Mouse (Mus musculus): ENCODE results near the gene Gm21988. TPM values are rescaled to one million over a fixed set of nuclear protein-coding genes. Genes with fewer than 3 reads are reported as not detected.

Gene Gm21988
- total RNA-seq, 2 experiments from 2014 or later, result 5.9 to 7.3 TPM

DNA sequence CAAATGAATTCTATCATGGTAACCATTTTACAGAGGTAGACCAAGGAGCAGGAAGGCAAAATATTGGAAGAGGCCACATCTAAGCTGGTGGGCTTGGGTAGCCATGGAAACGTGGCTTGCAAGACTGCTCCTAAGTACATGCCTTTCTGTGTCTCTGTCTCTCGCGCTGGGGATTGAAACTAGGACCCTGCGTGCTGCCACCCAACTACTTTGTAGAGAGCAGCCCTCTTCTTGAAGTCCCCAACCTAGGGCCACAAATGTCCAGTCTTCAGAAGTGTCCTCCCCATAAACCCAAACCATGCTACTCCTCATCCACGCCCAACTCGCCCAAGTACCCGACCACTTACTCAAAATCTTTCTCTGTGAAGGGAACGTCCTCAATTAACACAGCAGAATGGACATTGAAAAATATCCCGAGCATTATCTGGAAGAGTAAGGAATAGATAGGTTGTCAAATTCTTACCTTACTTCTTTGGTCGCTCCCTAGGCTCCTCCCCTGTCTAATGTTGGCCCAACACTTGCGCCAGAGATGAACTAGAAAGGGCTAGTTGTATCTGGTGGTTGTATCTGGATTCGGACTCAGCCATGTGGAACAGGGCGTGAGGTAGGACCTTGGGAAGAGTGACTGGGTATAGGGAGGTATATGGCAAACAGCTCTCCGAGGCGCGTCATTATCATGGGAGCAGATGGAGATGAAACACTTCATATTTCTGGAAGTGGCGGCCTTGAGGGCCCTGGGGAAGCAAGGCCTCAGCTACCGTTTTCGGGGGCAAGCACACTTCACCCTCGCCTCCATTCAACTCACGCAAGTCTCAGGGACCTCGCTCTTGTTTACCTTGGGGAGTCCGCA is 814 bp downstream of the Gm21988 start:
- intact Hi-C loops (cut with DNase I), result no loop called here
- no peak for DNase-seq (ENCODE audit: low spot score in 2 of 2)

DNA sequence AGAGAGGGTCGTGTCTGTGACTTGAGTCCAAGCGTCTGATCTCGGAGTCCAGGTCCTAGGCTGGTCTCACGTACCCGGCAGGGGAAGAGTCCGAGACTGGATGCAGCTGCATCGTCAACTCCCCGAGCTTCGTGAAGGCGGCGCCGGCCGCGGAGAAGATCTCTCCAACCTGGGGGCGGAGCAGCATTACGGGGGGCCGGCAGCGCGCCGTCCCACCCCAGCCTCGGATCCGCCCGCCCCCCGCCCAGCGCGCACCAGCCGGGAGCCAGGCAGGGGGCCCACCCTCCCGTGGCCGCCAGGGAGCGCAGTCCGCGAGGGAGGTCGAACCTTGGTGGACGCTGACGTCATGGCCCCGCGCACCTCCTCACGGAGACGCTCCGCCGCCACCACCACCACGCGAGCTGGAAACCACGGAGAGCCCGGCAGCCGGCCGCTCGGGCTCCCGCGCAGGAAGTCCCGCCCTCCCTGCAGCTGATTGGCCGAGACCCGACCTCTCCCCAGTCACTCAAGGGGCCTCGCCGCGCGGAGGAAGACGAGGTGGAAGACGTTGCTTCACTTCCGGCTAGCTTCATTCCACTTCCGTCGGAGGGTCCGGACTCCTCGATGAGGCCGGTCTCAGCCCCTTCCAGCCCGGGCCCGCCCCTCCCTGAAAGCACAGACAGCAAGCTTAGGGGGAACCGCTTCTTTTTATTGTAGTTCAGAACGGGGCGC is 2.0 kb downstream of the Gm21988 start, which contains the start of gene 0610010K14Rik:
TSS of gene 0610010K14Rik (minus strand) at position 458 of the 711 bp plus-strand sequence.
- DNase-seq (ENCODE audit: low spot score in 2 of 2), result peak; percentile 98
- intact Hi-C loops (cut with DNase I), result no loop called here

- no peak for DNase-seq (ENCODE audit: low spot score in 2 of 2)
- intact Hi-C loops (cut with DNase I), result no loop called here
Measured at GRCm38 (mm10) chr11:70236717-70237116, 2.9 kb downstream of the Gm21988 start.

DNA sequence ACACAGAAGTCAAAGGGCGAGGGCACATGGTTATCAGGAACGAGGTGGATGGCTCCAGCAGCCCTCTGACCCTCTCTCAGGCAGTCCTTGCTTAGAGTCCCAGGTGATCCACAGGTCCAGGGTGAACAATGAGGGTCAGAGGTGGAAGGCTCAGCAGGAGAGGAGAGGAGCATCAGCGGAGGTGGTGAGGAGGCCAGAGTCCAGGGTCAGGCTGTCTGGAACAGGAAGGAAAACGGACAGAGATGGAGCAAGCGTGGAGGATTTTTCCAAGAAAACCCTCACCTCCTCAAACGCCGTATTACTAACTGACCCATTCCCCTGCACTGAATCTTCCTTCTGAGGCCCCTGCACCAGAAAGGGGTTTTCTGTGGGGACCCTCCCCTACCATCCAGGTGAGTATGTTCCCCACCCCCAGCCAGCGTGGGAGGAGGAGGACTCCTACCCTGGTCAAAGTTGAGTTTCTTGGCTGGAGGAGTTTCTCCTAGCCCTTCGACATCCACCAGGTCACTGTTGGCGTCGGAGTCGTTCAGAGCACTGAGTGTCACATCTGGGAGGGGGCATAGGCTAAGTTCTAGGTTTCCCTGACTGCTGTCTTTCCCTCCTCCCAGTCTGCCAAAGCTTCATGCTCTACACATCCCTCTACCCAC is 4.3 kb downstream of the Gm21988 start:
- intact Hi-C loops (cut with DNase I), result no loop called here
- DNase-seq (ENCODE audit: low spot score in 2 of 2), result no peak

- DNase-seq (ENCODE audit: low spot score in 2 of 2), result no peak
- intact Hi-C loops (cut with DNase I), result no loop called here
Measured at GRCm38 (mm10) chr11:70234497-70234896, 5.1 kb downstream of the Gm21988 start.

- intact Hi-C loops (cut with DNase I), result no loop called here
Measured at GRCm38 (mm10) chr11:70234037-70234436, 5.6 kb downstream of the Gm21988 start.

DNA sequence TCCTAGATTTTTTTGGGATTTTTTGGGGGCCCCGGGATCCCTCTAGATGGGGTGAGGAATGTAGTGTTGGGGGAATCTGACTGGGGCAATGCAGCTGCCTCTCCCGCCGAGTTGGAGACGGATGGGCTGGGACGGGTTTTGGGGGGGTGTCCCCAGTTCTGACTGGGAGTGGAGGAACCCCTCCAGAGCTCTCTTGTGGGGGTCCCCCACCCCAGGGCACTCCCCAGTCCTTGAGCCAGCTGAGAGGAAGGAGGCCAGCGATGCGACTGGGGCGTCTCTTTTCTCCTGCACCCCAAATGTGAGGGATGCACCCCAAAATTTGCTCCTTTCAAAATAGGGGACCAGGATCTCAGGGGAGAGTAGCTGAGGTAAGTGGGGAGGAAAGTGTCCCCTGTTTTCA is 6.6 kb downstream of the Gm21988 start:
- intact Hi-C loops (cut with DNase I), result no loop called here
- DNase-seq (ENCODE audit: low spot score in 2 of 2), result no peak

More at GRCm38 (mm10) chr11:70234037-70234436, 5.6 kb downstream of the Gm21988 start:
- DNase-seq (ENCODE audit: low spot score in 2 of 2), result no peak

DNA sequence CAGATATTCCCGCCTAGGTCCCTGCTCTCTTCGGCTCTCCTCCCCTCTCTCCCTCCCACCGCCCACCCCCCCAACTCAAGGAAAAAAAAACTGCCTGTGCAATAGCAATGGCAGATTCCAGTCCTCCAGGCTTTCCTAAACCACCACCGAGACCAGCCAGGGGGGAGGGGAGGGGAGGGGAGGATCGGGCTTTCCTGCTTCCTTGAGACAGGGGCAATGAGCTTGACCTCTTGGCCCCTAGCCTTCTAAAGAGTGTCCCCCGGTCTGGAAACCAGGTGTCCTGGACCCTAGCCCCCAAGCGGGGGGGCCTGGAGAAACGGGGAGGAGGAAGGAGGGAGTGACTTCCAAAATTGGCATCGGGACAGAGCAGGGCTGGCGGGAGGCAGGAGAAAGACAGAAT is 7.1 kb downstream of the Gm21988 start:
- no peak for DNase-seq (ENCODE audit: low spot score in 2 of 2)
- intact Hi-C loops (cut with DNase I), result no loop called here

DNA sequence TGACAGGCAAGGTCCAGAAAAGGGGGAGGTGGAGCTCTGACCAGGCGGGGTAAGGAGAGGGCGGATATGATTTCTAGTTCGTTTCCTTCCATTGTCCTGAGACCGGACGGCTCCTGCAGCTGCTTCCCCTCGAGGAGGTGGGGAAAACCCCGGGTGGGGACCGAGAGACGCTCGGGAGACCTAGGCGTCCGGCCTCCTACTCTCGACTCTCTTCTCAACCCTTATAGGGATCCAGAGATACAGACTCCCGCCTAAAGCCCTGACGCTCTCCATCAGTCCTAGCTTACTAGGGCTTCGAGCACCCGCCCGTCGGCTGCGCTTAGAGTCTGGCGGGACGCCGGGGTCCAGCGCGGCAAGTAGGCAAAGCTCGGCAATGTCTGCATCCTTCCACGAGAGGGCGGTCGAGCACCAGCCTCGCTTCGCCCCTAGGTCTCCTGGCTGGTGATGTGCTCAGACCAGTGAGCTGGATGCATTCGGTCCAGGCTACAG is 9.3 kb downstream of the Gm21988 start:
- intact Hi-C loops (cut with DNase I), result no loop called here
- peak; percentile 63 to 83 for DNase-seq (ENCODE audit: low spot score in 2 of 2)

DNA sequence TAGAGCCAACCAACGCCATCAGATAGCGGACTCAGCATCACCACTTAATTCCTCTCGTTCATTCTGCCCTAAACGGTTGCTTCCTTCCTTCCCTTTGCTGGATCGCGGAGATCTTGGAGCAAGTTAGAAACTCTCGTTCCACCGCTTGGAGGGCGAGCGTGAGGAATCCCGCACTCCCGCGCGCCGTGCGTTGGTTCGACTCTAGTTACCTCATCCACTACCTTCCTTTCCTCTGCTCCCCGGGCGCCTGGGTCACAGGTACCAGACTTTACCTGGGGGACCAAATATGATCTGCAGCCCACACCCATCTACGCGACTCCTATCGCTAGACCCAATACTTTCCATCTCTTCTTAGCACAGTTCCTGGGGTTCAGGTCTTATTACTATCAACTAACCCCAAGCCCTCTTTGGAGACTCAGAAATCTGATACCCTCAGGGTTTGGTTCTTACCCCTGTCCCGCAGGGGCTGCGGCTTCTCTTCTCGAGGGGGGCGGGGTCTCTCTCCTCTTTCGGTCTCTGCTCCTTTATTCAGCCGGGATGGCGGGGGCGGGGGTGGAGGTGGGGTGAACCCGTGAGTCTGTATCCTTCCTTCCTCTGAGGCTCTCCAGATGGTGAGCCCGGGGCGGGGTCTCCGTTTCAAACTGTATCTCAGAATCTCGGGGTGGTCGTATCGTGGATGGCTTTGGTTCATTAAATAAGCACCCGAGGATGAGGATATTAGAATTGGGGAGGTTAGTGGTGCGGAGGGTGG is 10.2 kb downstream of the Gm21988 start, which contains the start of gene Bcl6b:
TSS of gene Bcl6b (minus strand) at position 539 of the 751 bp plus-strand sequence.
- intact Hi-C loops (cut with DNase I), result no loop called here
- DNase-seq (ENCODE audit: low spot score in 2 of 2), result no peak

GRCm38 (mm10) chr11:70228828-70229227 is 10.8 kb downstream of the Gm21988 start:
- DNase-seq (ENCODE audit: low spot score in 2 of 2), result peak; percentile 82 to 84
- intact Hi-C loops (cut with DNase I), result no loop called here

DNA sequence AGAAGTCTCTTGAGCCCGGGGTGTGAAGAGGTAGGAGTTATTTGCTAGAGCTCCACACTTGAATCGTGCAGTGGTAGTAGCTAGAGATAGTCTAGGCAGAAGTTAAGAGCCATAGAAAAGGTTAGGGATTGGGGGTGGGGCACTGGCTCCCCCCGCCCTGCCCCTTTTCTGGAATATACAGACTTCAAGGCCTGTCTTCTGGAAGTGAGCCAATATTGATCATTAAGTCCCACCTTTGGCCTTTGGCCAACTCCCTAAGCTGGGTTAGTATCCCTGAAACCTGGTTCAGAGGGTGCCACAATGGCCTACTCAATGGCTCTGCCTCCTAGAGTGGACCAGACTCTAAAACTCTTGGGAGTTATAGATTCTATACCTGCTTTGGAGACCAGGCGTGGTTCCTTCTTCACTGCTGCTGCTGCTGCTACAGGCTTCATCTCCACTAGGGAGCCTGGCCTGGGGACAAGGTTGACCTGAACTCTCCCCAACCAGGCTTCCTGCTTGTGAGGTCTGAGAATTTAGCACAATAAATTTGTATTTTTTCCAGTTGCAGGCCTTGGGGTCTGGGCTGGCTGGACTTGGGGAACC is 11.9 kb downstream of the Gm21988 start:
- intact Hi-C loops (cut with DNase I), result no loop called here
- DNase-seq (ENCODE audit: low spot score in 2 of 2), result no peak

- intact Hi-C loops (cut with DNase I), result no loop called here
- DNase-seq (ENCODE audit: low spot score in 2 of 2), result peak; percentile 59 to 71
Measured at GRCm38 (mm10) chr11:70227126-70227525, 12.5 kb downstream of the Gm21988 start.

DNA sequence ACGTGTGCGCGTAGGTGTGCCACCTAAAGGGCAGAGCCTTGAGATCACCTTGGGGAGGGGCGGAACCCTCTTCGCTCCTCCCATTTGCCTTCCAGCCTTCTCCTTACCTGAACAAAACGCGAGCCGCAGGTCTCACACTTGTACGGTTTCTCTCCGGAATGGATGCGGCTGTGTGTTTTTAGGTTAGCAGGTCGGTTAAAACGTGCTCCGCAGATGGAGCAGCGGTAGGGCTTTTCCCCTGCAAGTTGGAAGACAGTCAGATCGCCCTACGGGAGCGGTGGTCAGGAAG is 13.1 kb downstream of the Gm21988 start:
- DNase-seq (ENCODE audit: low spot score in 2 of 2), result no peak
- intact Hi-C loops (cut with DNase I), result no loop called here

DNA sequence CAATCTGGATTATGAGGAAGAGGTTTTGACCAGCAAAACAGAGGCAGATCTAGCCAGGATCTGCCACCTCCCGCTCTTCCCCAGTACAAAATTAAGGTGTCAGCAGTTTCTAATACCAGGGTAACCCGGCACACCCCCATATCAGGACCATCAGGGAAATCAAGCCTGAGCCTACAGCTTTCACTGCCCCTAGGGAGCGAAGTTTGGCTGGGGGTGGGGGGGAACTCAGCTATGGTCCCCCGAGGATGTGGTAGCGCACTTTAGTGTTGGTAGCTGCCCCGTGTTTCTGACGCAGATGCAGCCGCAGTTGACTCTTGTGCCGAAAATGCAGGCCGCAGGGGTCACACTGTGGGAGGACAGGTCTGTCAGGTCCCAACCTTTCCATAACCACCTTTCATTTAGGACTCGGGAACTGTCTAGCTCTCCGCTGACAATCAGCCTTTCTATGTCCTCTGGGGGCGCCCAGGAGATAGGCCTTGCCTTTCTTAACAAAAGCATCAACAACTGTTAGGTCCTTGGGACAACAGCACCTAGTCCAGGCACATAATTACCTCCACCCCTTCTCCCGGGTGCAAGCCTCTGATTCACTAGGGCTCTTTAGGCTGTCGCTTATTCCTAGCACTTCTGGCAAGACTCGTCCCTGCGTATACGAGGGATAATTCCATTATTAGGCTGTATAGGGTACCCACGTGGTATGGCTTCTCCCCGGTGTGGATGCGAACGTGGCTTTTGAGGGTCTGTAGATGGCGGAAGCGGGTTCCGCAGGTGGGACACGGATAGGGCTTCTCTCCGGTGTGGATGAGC is 13.6 kb downstream of the Gm21988 start:
- intact Hi-C loops (cut with DNase I), result no loop called here
- DNase-seq (ENCODE audit: low spot score in 2 of 2), result no peak

DNA sequence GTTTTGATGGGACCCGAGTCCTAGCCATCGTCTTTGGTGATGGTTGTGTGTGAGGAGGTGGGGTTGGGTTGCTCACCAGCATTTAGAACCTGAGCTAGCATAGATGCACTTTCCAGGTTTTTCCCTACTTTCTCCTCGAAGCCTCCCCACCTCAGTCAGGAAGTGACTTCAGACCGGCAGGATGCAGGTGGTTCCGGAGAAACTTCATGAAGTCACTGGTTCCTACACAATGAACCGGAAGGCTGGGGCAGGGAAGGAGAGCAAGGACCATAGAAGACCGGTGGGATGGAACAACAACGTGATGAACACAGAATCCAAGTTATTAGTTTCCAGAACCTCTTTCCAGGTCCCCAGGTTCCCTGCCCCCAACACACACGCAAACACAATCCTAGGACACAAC is 15.9 kb downstream of the Gm21988 start:
- no peak for DNase-seq (ENCODE audit: low spot score in 2 of 2)
- intact Hi-C loops (cut with DNase I), result no loop called here

DNA sequence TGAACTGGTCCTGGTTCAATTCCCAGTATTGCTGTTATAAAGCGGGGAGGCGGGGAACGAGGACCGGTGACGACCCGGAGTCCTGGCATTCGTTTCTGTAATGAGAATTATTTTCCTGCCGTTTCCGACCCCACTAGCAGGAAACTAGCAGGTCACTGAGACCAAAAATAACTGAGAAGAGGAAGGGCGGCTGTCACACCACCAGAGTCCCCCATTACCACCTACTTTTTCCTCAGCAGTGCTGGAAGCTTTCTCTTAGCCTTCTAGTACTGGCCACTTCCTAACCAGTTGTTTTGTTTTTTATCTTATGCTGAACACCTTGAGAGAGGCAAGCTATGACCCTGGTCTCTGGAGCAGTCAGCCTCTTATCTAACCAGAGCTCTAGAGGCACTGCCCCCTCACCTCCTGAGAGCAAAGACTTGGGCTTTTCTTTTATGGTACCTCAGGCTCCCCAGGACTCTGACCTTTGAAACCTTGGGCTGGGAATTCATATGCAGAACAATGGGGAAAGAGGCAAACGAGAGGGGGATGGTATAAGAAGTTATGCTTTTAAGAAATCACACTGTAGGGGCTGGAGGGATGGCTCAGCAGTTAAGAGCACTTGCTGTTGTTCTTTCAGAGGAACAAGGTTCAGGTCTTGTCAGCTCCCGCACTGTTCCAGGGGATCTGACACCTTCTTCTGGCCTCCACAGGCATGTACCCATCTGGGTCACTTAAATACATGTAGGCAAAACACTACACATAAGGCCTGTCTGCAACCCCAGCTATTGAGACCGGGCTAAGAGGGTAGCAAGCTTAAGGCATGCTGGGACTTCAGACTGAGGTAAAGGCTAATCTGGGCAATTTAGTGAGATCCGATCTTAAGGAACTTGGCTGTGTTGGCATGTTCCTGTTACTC is 17.8 kb downstream of the Gm21988 start:
- DNase-seq (ENCODE audit: low spot score in 2 of 2), result no peak
- intact Hi-C loops (cut with DNase I), result no loop called here

Data from left cerebral cortex, postnatal 14 days (tissue).